In the genomic region with DNA sequence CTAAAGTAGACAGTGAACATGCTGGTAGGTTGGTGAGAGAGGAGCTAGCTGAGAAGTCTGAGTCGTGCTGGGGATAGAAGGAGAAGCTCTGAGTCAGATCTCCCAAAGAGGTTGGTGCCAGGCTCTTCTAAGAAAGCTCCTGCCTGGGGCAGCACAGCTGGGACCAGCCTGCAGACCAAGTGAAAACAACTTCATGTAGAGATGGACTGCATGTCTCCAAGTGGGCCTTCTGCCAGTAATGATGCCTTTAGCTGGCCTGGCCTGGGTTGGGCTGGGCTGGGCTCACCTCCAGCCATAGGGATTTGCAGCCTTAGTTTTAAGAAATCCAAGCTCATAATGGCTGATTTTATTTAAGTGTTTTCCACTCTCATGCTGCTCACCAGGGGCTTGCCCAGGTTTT, we compare ENCODE assay signal across 10 mouse cellular contexts.
A peak's percentile ranks its signal among the peaks of the same experiment; 100 is the strongest.
DNase-seq lines count a peak whose midpoint lies in the region; ATAC-seq and TF ChIP-seq lines count a peak whose summit lies in the region.
"Had no signal": no experiment of that assay in that cellular context is flagged by ENCODE, and none has a peak within 500 bp of the region (broad histone marks: within the 10 kb centered on the region; RNA-seq: fewer than 3 reads in every experiment).

No protein-coding gene starts in this region.

- 32% methylated on average over 1 of the region's 1 CpGs for WGBS in stomach, postnatal 0 days
- WGBS in intestine, postnatal 0 days: 56% methylated on average over 1 of the region's 1 CpGs
- WGBS in kidney, adult 2 months: 69% methylated on average over 1 of the region's 1 CpGs

- H3K4me1 ChIP-seq in stomach, postnatal 0 days (replicated peaks; ENCODE audit: control insufficient read depth, insufficient read depth): no peaks in the 10 kb centered on the region
- H3K4me1 ChIP-seq in intestine, postnatal 0 days (replicated peaks; ENCODE audit: control insufficient read depth, insufficient read depth, low read length): no peaks in the 10 kb centered on the region
- H3K4me1 ChIP-seq in kidney, adult 2 months (ENCODE audit: control insufficient read depth, insufficient read depth, low read length): no peaks in the 10 kb centered on the region

- no peak overlapping the region for H3K9ac ChIP-seq in stomach, postnatal 0 days (ENCODE audit: low read length)
- no peak overlapping the region for H3K9ac ChIP-seq in intestine, postnatal 0 days (ENCODE audit: low read depth, low read length)

- TF ChIP-seq POLR2A in kidney, adult 2 months (IDR thresholded peaks at IDR 0.05; ENCODE audit: low read depth, low read length): no peak

- intact Hi-C loops in heart, postnatal 25 days (cut with DNase I): no loop called here

- TF ChIP-seq CTCF in stomach, postnatal 0 days (IDR thresholded peaks at IDR 0.05; ENCODE audit: low read depth): no peak
- no peak for TF ChIP-seq CTCF in intestine, postnatal 0 days (IDR thresholded peaks at IDR 0.05; ENCODE audit: low read depth)
- no peak for TF ChIP-seq CTCF in kidney, adult 2 months (conservative IDR thresholded peaks at IDR 0.05; ENCODE audit: insufficient read depth, insufficient read length, low read depth, low read length)

- no peak overlapping the region for H3K4me3 ChIP-seq in stomach, postnatal 0 days (ENCODE audit: low read depth, low read length)
- no peak overlapping the region for H3K4me3 ChIP-seq in intestine, postnatal 0 days (ENCODE audit: low read depth, low read length)
- H3K4me3 ChIP-seq in kidney, adult 2 months (ENCODE audit: insufficient read depth, low read depth, low read length): no peak overlapping the region
- H3K4me3 ChIP-seq: myocyte had no signal

- no peak for TF ChIP-seq EP300 in stomach, postnatal 0 days (optimal IDR thresholded peaks at IDR 0.05)

- no peaks in the 10 kb centered on the region for H3K36me3 ChIP-seq in stomach, postnatal 0 days (ENCODE audit: control insufficient read depth, insufficient read depth, low read length)
- no peaks in the 10 kb centered on the region for H3K36me3 ChIP-seq in intestine, postnatal 0 days (ENCODE audit: control insufficient read depth, insufficient read depth)
- no peaks in the 10 kb centered on the region for H3K36me3 ChIP-seq in kidney, adult 2 months (ENCODE audit: control insufficient read depth, insufficient read depth, low read length)

- H3K27me3 ChIP-seq in stomach, postnatal 0 days (ENCODE audit: control insufficient read depth, insufficient read depth, low read length): no peaks in the 10 kb centered on the region
- H3K27me3 ChIP-seq in intestine, postnatal 0 days (replicated peaks; ENCODE audit: control insufficient read depth, insufficient read depth, low read length): no peaks in the 10 kb centered on the region
- no peaks in the 10 kb centered on the region for H3K27me3 ChIP-seq in kidney, adult 2 months (replicated peaks; ENCODE audit: control insufficient read depth, insufficient read depth, low read length)

- DNase-seq in ovary, postnatal 36 days (ENCODE audit: low spot score): peak; percentile 8
- no peak for DNase-seq in ovary, adult 18-20 months (ENCODE audit: low spot score)
- peak; percentile 19 for DNase-seq in fibroblast of lung, adult 2 months (ENCODE audit: low read depth)
- DNase-seq in heart, postnatal 25 days (ENCODE audit: low spot score): peak; percentile 20
- no peak for DNase-seq in stomach, postnatal 0 days (ENCODE audit: low spot score)
- no peak for DNase-seq in kidney, adult 2 months

- no peak overlapping the region for H3K27ac ChIP-seq in stomach, postnatal 0 days (replicated peaks)
- no peak overlapping the region for H3K27ac ChIP-seq in intestine, postnatal 0 days (ENCODE audit: low read depth, low read length)
- H3K27ac ChIP-seq in kidney, adult 2 months (ENCODE audit: insufficient read depth, low read depth, low read length): no peak overlapping the region
- H3K27ac ChIP-seq: macrophage had no signal

- no peaks in the 10 kb centered on the region for H3K9me3 ChIP-seq in stomach, postnatal 0 days (ENCODE audit: control insufficient read depth, low read length)
- no peaks in the 10 kb centered on the region for H3K9me3 ChIP-seq in intestine, postnatal 0 days (ENCODE audit: control insufficient read depth)

- no peak overlapping the region for H3K4me2 ChIP-seq in stomach, postnatal 0 days (replicated peaks; ENCODE audit: low read depth)
- no peak overlapping the region for H3K4me2 ChIP-seq in intestine, postnatal 0 days (replicated peaks; ENCODE audit: low read depth)

- ATAC-seq in stomach, postnatal 0 days (ENCODE audit: low FRiP score, low TSS enrichment): peak; percentile 15; the same call in 1 of the 2 replicates
- no peak for ATAC-seq in intestine, postnatal 0 days
- ATAC-seq: forebrain, embryonic 16.5 days had no signal

Comparison
In these comparisons a context has a peak if more than half of its experiments do, and no peak if none do; other contexts are left out.
1. DNase-seq: peak in ovary, postnatal 36 days (single experiment), fibroblast of lung, adult 2 months (single experiment) and heart, postnatal 25 days (single experiment); none in ovary, adult 18-20 months (single experiment), stomach, postnatal 0 days (single experiment) and kidney, adult 2 months (single experiment).